Mouse (Mus musculus) heart, adult 8-10 months (tissue): ENCODE measurements around the gene Kif1b. TPM values are rescaled to one million over a fixed set of nuclear protein-coding genes. Genes with fewer than 3 reads are reported as not detected.

Source experiments
- DNase-seq: peaks from one replicate; pipeline ENCODE4 v3.0.0; 2022; ENCODE audit warnings: low spot score
- total RNA-seq, 4 experiments: library from RNA; stranded (reverse); gene quantifications; 2 replicates each; pipeline ENCODE4 v1.2.4; 2022

Kif1b gene
- total RNA-seq, result 100 to 1,000 TPM; 159 to 211 (median 191) TPM

DNA sequence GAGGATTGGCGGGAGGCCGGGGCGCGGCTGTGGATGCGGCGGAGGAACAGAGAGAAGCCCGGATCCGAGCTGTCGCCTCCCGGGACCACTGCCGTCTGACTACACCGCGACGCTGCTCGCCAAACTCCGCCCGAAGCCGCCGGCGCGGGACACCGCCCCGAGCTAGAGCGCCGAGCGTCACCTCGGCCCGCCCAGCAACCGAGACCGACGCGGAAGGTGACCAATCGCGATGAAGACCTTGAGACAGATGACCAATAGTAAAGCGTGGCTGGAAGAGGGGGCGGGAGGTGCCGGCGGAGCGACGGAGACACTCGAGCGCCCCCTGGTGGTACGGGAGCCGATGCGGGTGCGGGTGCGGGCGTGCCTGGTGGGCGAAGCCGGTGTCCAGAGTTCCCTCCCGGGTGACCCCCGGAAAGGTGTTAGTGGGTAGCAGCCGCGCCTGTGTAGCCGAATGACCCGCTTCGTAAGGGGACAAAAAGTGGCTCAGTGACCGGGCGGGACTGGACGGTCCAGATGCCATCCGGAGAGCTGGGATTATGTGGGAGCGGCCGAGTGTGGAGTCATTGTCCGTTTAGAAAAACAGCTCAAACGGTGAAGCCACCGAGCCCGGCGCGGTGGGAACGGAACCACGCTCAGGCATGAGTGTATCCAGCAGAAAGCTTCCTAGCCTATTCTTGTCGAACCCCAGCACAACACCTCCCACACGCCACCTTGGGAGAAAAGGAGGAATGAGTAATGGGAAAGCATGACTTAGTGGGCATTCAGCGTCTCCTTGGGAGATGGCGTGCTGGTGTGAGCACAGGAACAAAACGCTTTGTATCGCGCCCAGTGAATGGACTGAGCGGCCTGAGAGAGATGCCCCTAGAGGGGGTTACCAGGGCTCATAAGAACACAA is at the start of gene Kif1b:
Gene Kif1b, minus strand, starts transcription at position 98 of the 895 bp plus-strand sequence.
- DNase-seq, result peak; percentile 99

DNA sequence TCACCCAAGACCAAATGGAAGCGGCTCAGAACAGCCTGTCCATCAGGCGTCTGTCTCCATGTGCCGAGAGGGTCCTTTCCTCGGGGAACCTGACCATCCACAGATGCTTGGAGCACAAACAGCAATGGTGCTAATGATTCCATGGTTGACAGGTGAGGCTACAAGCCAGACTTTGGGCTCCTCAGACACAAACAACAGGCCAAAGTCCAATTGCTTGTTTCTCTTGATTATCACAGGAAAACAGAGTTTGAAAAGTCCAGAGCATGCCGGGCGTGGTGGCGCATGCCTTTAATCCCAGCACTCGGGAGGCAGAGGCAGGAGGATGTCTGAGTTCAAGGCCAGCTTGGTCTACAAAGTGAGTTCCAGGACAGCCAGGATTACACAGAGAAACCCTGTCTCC is 47.2 kb upstream of the Kif1b start:
- no peak for DNase-seq

DNA sequence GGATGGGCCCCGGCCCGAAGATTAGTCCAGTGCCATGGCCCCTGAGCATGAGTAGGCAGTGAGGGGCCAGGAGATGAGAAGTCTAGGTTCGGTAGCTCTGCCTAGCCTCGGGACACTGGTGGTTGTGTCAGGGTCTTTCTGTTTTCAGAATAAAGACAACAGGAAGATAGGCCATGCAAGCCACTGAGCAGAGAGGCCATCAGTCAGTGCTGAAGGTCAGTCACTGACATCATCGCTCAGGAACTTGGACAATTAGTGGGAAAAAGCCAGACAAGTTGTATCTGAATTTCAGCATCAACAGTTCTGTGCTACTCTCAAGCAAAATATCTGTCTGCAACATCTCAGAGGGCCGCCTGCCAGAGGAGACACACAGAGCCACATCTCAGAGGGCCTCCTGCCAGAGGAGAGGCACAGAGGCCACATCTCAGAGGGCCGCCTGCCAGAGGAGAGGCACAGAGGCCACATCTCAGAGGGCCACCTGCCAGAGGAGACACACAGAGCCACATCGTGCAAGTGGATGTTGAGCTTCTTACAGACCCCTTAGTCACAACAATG is 44.2 kb upstream of the Kif1b start:
- DNase-seq, result no peak

DNA sequence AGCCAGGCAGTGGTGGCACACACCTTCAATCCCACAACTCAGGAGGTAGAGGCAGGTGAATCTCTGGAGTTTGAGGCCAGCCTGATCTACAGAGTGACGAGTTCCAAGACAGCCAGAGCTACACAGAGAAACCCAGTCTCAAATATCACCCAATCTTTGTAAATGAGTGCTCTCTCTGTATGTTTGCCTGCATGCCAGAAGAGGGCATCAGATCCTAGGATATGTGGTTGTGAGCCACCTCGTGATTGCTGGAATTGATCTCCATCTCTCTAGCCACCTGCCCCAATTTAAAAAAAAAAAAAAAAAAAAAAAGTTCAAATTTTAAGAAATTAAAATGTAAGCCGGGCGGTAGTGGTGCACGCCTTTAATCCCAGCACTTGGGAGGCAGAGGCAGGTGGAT is 41.5 kb upstream of the Kif1b start:
- no peak for DNase-seq

DNA sequence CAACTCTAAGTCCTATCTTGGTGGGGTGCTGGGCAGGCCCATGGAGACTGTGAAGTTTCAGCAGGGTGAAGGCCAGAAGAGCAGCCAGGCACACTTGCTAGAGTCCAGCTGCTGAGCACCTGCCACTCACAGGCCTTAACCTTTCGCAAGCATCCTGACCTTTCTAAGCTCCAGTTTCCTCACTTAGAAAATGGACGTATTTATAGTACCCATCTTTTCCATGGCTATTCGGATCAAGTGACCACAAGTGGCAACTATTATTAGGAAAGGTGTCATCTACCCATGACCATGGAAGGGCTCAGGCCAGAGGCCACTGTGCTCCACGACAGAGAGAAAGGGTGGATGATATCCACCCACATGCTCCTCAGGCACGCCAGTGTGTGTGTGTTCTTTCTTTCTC is 38.4 kb upstream of the Kif1b start:
- peak; percentile 69 for DNase-seq

DNA sequence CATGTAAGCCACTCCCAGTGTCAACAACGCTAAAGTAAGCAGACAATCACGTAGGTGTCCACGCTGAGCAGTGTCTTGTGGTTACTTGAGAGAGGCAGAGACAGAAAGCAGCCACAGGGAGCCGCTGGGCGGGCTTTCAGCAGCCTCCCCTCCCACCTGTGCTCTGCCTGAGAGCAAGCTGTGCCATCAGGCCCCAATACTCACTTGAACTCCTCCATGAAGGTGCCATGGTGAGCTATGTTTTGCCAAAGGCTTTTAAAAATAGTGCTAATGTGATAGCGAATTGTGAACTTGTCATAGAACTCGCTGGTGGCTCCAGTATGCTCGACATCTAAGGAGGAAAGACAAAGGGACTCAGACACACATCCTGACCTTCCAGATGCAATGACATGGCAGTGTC is 36.8 kb upstream of the Kif1b start:
- no peak for DNase-seq

DNA sequence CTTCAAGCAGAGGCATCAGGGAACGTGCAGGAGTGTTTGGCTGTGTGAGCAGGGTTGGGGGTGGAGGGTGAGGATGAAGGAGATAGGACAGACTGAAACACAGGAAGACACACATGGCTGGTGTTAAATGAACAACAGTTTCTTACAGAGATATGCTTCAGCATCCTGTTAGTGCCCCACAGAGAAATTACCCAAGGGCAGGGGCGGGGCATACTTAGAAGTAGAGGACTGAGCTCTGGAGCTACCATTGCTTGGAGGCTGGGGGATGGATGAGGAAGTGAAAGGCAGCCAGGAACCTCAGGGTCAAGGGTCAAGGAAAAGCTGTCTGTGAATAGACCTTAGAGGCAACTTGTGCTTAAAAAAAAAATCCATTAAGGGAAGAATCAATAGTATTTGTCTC is 33.2 kb upstream of the Kif1b start:
- DNase-seq, result no peak

DNA sequence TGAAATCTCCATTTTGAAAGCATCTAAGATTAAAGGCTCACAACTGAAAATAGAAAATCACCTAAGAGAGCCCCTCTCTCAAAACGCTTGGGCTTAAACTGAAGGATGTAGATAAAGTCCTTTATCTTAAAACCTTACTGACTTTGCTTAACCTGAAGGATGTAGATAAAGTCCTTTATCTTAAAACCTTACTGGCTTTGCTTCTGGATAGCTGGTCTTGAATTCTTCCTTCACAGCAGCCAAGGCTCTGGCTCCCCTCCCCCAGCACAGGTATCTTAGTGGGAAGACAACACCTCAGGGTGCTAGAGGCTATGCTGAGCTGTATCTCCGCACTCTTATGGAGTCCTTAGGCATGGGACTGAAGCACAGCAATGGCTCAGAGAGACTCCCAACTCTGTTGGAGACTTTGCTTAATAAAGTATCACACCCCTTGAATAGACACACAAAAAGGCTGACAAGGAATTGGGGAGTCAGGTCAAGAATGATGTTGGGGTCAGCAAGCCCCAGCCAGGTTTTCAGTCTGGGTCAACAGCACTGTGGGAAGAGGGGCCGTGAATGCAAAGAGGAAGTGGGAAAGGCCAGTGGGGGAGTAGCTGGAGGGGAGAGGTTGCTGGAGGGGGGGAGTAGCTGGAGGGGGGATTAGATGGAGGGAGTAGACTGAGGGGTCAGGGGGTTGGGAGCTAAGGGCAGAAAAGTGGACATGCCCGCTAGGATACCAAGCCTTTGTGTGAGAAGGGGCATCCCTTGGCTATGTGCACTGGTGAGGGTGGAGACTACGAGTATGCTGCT is 32.1 kb upstream of the Kif1b start:
- DNase-seq, result no peak

DNA sequence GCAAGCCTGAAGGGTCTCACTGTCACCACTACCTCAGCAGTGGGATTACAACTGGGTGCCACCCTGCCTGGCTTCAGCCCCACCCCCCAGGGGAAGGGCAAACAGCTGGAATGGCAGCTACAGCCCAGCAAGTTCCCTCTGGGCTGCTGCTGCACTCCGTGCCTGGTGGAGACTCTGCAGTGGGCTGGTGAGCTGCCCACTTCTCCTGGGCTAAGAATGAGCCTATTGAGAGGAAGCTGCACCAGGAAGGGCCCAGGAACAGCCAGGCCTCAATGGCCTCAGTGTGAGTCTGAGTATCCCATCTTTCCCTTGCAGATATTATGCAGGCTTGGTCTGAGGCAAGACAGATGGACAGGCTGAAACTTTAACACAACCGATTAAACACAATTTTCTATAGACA is 30.6 kb upstream of the Kif1b start:
- DNase-seq, result no peak

DNA sequence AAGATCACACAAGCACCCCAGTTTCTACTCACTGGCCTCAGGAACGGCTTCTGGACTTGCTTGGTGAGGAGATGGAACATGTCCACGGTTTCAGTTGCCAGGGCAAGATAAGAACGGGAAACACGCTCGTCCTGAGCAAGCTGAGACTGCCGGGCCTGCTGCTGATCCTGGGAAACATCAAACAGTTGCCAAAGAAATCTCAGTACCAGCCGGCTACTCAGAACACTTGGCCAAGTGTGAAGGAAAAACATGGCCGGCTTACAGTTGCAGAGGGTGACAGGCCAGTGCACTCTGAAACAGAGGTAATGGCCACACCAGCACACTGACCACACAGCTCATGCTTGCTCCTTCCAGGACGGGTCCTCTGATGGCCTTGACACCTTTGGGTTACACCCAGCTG is 29.9 kb upstream of the Kif1b start:
- DNase-seq, result peak; percentile 42

DNA sequence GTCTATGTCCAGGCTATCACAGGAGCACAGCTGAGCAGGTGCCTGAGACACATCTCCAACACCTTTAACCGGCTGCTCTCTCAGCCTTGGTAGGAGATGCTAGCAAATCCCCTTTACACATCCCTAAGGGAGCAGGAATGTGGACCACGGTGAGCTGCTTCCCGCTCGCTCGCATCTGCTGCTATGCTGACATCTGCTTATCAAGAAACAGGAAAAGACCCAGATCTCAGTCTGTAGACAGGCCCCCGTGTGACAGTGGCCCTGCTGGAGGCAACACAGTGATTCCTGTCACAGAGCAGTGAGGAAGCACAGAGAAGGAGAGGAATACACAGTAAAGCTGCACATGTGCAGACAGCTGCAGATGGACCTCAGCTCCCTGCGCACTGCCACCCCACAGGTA is 28.8 kb upstream of the Kif1b start:
- no peak for DNase-seq

DNA sequence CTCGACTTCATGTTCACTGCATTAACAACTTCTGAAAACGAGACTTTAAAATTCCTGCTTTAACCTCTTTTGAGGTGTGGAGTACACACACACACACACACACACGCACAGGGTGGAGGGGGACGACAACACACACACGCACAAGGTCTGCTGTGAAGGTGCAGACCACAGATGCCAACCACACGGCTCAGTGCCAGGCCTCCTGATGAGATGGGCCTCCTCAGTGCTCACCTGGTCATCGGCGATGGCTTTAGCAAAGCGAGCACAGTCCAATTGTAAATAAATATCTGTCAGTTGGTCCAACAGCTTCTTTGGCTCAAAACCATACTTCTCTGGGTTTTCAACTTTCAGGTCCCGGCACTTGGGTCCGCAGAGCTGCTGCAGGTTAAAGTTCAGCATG is 27.4 kb upstream of the Kif1b start:
- no peak for DNase-seq

DNA sequence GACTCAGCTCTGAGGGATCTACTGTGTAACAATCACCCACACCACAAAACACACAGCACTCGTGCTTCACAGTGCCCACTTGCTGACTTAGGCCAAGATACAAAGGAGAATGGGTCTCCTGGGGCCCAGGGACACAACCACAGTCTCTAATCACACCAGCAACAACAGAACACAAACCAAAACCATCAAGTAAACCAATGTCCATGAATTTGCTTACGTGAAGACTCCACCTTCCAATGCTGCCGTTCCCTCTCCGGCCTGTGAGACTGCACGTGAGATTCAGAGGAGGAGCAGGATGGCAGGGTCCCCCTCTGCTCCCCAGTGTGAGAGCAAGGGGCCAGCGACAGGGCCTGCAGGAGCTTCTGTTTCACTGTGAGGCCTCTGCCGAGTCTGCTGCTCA is 25.2 kb upstream of the Kif1b start:
- DNase-seq, result no peak

DNA sequence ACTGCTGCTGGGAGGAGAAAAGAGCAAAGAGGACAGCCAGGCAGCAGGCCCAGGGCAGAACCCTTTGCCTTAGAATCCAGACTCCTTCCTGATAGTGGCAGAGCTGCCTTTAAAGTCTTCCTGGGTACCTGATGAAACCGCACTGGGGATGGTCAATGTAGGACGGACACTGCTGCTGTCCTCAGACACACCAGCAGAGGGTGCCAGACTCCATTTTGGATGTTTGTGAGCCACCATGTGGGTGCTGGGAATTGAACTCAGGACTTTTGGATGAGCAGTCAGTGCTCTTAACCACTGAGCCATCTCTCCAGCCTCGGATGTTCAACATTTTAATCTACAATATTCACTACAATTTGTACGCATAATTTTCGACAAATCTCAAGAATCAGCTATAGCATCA is 23.0 kb upstream of the Kif1b start:
- DNase-seq, result no peak

DNA sequence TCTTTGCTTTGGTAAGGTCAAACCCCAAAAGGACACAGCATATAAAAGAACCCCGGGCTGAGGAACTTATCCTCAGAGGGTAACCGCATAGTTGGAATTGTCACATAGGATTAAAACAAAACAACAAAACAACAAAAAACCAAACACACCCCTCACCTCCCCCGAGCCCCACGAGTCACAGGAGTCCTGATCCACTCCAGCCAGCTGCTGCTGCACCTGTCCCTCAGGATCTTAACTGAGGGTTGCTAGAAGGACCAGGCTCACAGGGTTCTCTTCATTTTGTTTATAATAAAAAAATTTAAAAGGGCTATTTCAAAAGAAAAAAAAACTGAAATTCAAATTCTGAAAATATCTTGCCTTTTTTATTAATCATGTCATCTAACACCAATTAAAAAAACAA is 21.2 kb upstream of the Kif1b start:
- no peak for DNase-seq

DNA sequence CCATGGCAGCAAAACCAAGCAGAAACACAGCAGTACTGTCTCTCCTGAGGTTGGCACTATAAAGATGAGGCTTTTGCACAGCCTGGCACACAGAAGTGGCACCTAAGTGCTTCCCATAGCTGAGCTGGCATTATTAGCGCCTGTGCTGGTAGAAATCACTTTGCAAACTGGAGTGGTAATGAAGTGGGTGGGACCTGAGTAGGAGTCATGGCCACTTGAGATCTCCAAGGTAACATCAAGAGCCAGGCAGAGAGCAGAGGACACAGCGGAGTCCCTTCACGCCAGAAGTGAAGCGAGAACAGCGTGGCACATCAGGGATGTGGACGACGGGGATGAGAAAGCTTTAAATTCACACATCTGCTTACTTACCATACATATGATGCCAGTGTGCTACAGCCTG is 19.8 kb upstream of the Kif1b start:
- DNase-seq, result no peak

DNA sequence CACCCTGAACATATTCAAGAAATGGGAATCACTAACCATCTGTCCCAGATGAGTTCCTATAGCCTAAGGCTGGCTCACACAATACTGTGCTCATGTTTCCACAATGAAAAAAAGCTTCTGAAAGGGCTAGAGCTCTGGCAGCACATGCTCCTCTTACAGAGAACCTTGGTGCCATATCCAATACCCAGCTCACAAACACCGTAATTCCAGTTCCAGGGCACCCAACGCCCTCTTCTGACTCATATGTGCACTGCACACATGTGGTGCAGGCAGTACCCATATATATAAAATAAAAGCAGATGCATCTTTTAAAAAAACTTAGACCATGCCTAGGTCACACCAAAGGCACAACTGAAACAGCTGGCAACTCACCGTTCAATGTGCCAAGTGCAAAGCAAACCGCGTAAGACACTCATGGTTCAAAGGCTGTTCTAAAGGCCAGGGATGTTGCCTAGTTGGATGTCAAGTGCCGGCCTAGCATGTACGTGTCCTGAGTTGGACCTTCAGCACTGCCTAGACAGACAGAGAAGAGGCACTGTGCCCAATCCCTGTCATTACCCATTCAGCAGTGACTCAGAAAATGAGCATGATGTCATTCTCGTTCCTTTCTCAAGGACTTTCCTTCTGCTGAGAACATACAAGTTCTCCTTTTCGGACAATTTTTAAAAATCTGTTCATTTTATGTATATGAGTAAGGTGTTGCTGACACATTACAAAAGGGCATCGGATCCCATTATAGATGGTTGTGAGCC is 18.1 kb upstream of the Kif1b start:
- DNase-seq, result peak; percentile 53

DNA sequence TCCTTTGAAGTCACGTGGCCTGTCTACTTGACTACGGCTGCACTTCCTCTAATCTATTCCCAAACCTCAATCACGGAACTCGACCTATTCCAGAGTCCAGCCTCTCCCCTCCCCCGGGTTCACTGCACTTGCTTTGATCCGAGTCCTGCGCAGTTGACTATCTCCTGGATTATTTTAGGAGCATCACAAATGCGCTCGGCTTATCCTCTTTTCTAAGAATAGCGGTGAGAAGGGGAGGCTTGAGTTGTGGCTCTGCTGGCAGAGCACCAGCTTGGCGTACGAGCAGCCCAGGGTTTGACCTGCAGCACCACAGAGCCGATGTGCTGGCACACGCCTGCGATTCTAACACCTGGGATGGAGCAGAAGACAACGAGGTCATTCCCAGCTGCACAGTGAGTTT is 16.2 kb upstream of the Kif1b start:
- peak; percentile 62 for DNase-seq

DNA sequence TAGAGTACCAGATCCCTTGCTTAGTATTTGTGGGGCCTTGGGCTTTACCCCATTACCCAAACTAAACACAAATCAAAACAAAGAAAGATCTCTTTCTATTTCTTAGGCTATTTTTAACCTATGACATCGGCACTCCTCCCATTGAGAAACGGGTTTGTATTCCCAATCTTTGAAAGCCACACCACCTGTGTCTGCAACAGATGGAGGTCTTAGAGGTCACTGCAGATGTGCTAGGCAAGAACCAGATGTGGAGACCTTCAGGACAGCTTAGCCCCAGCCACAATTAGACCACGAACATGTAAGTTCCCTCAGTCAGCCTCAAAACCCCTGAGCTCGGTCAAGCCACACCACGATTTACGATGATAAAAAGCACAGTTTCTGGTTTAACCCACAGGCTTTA is 15.2 kb upstream of the Kif1b start:
- DNase-seq, result no peak

DNA sequence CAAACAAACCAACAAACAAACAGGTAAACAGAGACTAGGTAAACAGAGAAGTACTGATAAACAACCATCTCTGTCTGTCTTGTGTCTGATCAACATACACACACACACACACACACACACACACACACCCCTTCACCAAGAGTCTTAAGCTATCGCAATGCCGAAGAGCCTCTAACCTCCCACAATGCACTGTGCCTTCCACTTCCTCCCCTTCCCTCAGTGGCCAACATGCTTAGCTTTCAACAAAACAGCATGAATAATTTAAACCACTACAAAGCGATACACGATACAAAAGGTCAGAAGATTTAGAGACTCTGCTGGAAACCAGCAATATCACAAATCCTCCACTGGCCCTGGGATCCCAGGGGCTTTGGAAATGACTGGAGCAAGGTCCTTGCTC is 14.8 kb upstream of the Kif1b start:
- DNase-seq, result no peak

DNA sequence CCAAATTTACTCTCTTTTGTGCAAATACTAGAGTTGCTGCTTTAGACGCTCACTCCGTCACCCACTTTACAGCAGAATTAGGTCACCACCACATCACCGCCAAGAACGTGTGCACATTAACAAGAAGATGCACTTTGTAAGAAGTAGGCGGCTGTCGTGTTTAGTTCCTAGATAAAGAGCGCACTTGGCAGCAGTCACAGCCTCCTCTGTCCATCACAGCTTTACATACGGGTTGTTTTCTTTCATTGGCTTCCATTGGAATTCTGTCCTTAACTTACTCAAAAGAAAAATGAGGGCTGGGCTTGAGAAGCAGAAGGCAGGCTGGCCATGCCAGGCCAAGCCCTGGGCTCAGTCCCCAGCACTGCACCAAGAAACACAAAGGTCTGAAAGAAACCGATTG is 11.6 kb upstream of the Kif1b start:
- DNase-seq, result no peak

DNA sequence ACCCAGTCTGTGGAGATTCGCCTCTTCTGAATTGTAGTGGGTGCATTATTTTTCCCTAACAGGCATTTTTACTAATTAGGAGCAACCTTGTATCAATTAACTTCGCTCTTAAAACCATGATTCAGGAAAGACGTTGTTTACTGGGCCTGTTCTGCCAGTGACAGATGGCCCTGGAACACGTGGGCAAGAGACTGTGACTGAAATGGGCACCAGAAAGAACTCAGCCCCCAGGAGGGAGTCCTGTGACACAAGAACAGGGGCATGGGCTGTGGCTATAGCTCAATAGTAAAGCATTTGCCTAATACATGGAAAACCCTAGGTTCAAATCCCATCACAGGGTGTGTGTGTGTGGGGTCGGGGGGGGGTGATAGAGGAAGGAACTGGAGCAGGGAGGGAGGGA is 9.9 kb upstream of the Kif1b start:
- DNase-seq, result no peak
